Mouse (Mus musculus) G1E (cell line): ENCODE data around the gene Itsn1.

Source experiments
- CTCF ChIP-seq: IDR thresholded peaks from 2 replicates; pipeline ENCODE4 v1.5.1; 2012; ENCODE audit warnings: low read depth, low read length, inconsistent platforms, mixed read lengths
- TAL1 ChIP-seq: conservative IDR thresholded peaks from 2 replicates; pipeline ENCODE4 v1.6.1; 2012; ENCODE audit warnings: low read depth, low read length, inconsistent platforms, mixed read lengths

DNA sequence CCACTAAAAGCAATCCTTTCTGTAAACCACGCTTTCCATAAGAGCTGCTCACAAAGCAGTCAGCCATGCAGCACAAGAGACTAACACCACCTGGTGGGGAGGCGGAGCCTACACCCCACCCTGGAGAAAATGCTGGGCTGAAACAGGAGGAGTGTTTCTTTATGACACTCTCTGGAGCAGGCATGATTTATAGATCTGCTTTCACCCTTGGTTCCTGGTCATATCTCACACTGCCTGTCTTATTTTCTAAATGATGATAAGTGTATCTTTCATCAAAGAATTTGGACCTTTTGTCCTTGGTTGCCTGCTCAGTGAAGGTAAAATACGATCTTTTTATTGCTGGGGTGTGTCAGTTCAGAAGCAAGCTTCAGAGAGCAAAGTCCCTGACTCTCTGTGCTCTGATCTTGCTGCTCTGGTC, 26.3 kb upstream of the Itsn1 start:
- TF ChIP-seq CTCF (no peak), TAL1 (no peak)
